In genomic region chr12:86946301-86946781, GRCm38 (mm10) we compare ENCODE assay signal across 8 mouse cellular contexts. TPM values are rescaled to one million over a fixed set of nuclear protein-coding genes. Genes with fewer than 3 reads are reported as not detected.
DNase-seq lines count a peak whose midpoint lies in the region; ATAC-seq and TF ChIP-seq lines count a peak whose summit lies in the region.

No protein-coding gene starts in this region.

- ATAC-seq in erythroblast, adult 5-6 weeks (replicated peaks; ENCODE audit: low FRiP score, poor library complexity, severe bottlenecking): no peak
- ATAC-seq in embryonic facial prominence, embryonic 11.5 days (replicated peaks; ENCODE audit: insufficient number of reproducible peaks, low FRiP score, low TSS enrichment, low read depth): no peak
- ATAC-seq in intestine, embryonic 14.5 days (replicated peaks; ENCODE audit: low FRiP score, low TSS enrichment, low read depth): no peak

- H3K9ac ChIP-seq in embryonic facial prominence, embryonic 11.5 days (replicated peaks; ENCODE audit: low read length): peak overlapping the region; percentile 97
- peak overlapping the region; percentile 94 for H3K9ac ChIP-seq in intestine, embryonic 14.5 days (ENCODE audit: low read length)

- H3K36me3 ChIP-seq in erythroblast, embryonic 14.5 days (ENCODE audit: control insufficient read depth): peaks cover 6% of the 10 kb centered on the region
- H3K36me3 ChIP-seq in C2C12 (ENCODE audit: control insufficient read depth, insufficient read depth) (peaks cover 3% of the 10 kb centered on the region), myocyte (ENCODE audit: control insufficient read depth, insufficient read depth) (no peaks in the 10 kb centered on the region)
- H3K36me3 ChIP-seq in embryonic facial prominence, embryonic 11.5 days (replicated peaks; ENCODE audit: control insufficient read depth, insufficient read depth, low read depth, low read length): no peaks in the 10 kb centered on the region; the same call in 1 of the 2 replicates
- no peaks in the 10 kb centered on the region for H3K36me3 ChIP-seq in intestine, embryonic 14.5 days (ENCODE audit: control insufficient read depth, insufficient read depth, low read length)

- H3K27ac ChIP-seq in embryonic facial prominence, embryonic 11.5 days (replicated peaks; ENCODE audit: low read depth, low read length): peak overlapping the region; percentile 98
- peak overlapping the region; percentile 99 for H3K27ac ChIP-seq in intestine, embryonic 14.5 days (ENCODE audit: low read depth)

- H3K79me3 ChIP-seq in C2C12 (ENCODE audit: low read depth): peaks cover 26% of the 10 kb centered on the region

- peaks cover 41% of the 10 kb centered on the region for H3K79me2 ChIP-seq in C2C12 (ENCODE audit: control insufficient read depth, insufficient read depth)
- peaks cover 34% of the 10 kb centered on the region for H3K79me2 ChIP-seq in myocyte (ENCODE audit: control insufficient read depth, insufficient read depth)

- peak; percentile 28 for TF ChIP-seq POLR2A in myocyte (IDR thresholded peaks at IDR 0.05; ENCODE audit: insufficient read length, low read depth)

- peak overlapping the region; percentile 86 for H3K4me3 ChIP-seq in erythroblast, embryonic 14.5 days (replicated peaks)
- H3K4me3 ChIP-seq in C2C12 (ENCODE audit: insufficient read depth, poor library complexity, severe bottlenecking) (peak overlapping the region; percentile 77), myocyte (peak overlapping the region; percentile 81)
- H3K4me3 ChIP-seq in embryonic facial prominence, embryonic 11.5 days (ENCODE audit: low read depth, low read length): peak overlapping the region; percentile 75
- peak overlapping the region; percentile 73 for H3K4me3 ChIP-seq in intestine, embryonic 14.5 days (ENCODE audit: low read depth, low read length)

- peak; percentile 43 for DNase-seq in embryonic facial prominence, embryonic 11.5 days (ENCODE audit: low spot score)
- DNase-seq in intestine, embryonic 14.5 days (ENCODE audit: low spot score): no peak
- DNase-seq in testis, postnatal 10 days (ENCODE audit: low spot score): no peak
- DNase-seq in layer of hippocampus, adult 8-10 months (ENCODE audit: low spot score in 2 of 2): no peak

- peak overlapping the region; percentile 87 for H3K4me2 ChIP-seq in embryonic facial prominence, embryonic 11.5 days (ENCODE audit: low read depth, low read length)
- peak overlapping the region; percentile 82 for H3K4me2 ChIP-seq in intestine, embryonic 14.5 days (ENCODE audit: low read length)
- peak overlapping the region; percentile 89 for H3K4me2 ChIP-seq in myocyte (ENCODE audit: low read depth)

- H3K4me1 ChIP-seq in erythroblast, embryonic 14.5 days (ENCODE audit: control insufficient read depth): peaks cover 49% of the 10 kb centered on the region
- H3K4me1 ChIP-seq in embryonic facial prominence, embryonic 11.5 days (ENCODE audit: control insufficient read depth, insufficient read depth, low read length): peaks cover 3% of the 10 kb centered on the region
- peaks cover 27% of the 10 kb centered on the region for H3K4me1 ChIP-seq in intestine, embryonic 14.5 days (replicated peaks; ENCODE audit: control insufficient read depth, insufficient read depth, low read length)

- no peaks in the 10 kb centered on the region for H3K9me3 ChIP-seq in erythroblast, embryonic 14.5 days (ENCODE audit: control insufficient read depth, low read length)
- no peaks in the 10 kb centered on the region for H3K9me3 ChIP-seq in embryonic facial prominence, embryonic 11.5 days (replicated peaks; ENCODE audit: control insufficient read depth, low read length)
- peaks cover 2% of the 10 kb centered on the region; the same call in 1 of the 2 replicates for H3K9me3 ChIP-seq in intestine, embryonic 14.5 days (ENCODE audit: control insufficient read depth, low read length)

- H3K27me3 ChIP-seq in erythroblast, embryonic 14.5 days (ENCODE audit: control insufficient read depth): peaks cover 24% of the 10 kb centered on the region
- H3K27me3 ChIP-seq in C2C12 (ENCODE audit: control insufficient read depth, insufficient read depth, insufficient read length) (no peaks in the 10 kb centered on the region), myocyte (ENCODE audit: control insufficient read depth, insufficient read depth, insufficient read length) (no peaks in the 10 kb centered on the region)
- no peaks in the 10 kb centered on the region for H3K27me3 ChIP-seq in embryonic facial prominence, embryonic 11.5 days (ENCODE audit: control insufficient read depth, insufficient read depth, low read length)
- no peaks in the 10 kb centered on the region for H3K27me3 ChIP-seq in intestine, embryonic 14.5 days (replicated peaks; ENCODE audit: control insufficient read depth, insufficient read depth, low read length)

- WGBS in embryonic facial prominence, embryonic 11.5 days: 2% methylated on average over 17 of the region's 17 CpGs
- WGBS in intestine, embryonic 14.5 days: 1% methylated on average over 17 of the region's 17 CpGs

- H3ac ChIP-seq in C2C12 (ENCODE audit: control insufficient read depth, insufficient read length, low read depth): peak overlapping the region; percentile 65
- H3ac ChIP-seq in myocyte (ENCODE audit: control insufficient read depth, insufficient read length): peak overlapping the region; percentile 72

- no peak for TF ChIP-seq CTCF in C2C12 (IDR thresholded peaks at IDR 0.05; ENCODE audit: control insufficient read depth, insufficient read depth, insufficient read length)

TF ChIP-seq in C2C12, 6 proteins besides CTCF, POLR2A, EP300 and RAD21:
- TF ChIP-seq MYOD1 (IDR thresholded peaks at IDR 0.05; ENCODE audit: control insufficient read depth, insufficient read length, low read depth) (no peak), CEBPB (IDR thresholded peaks at IDR 0.05; ENCODE audit: low read depth) (no peak), MYOG (IDR thresholded peaks at IDR 0.05; ENCODE audit: control insufficient read depth, extremely low read depth, insufficient read length) (no peak), MAX (IDR thresholded peaks at IDR 0.05) (no peak), FOSL1 (IDR thresholded peaks at IDR 0.05; ENCODE audit: insufficient read depth, low read length, poor library complexity, severe bottlenecking) (no peak), USF1 (IDR thresholded peaks at IDR 0.05; ENCODE audit: low read depth) (no peak)
TF ChIP-seq in C2C12: peak in this region for 0.

TF ChIP-seq in myocyte, 11 proteins besides CTCF, POLR2A, EP300 and RAD21:
- TF ChIP-seq E2F4 (IDR thresholded peaks at IDR 0.05; ENCODE audit: insufficient read depth) (no peak), USF1 (IDR thresholded peaks at IDR 0.05; ENCODE audit: low read depth) (no peak), MYOG (IDR thresholded peaks at IDR 0.05; ENCODE audit: control insufficient read depth in 1 of 3, insufficient read depth in 1 of 3, insufficient read length in 2 of 3, low read depth in 2 of 3) (no peak), TCF12 (IDR thresholded peaks at IDR 0.05; ENCODE audit: insufficient read depth, poor library complexity, severe bottlenecking) (no peak), SRF (IDR thresholded peaks at IDR 0.05; ENCODE audit: control insufficient read depth, insufficient read length, low read depth) (no peak), MAX (IDR thresholded peaks at IDR 0.05; ENCODE audit: low read depth) (no peak), REST (IDR thresholded peaks at IDR 0.05; ENCODE audit: insufficient read depth, insufficient read length) (no peak), CEBPB (IDR thresholded peaks at IDR 0.05; ENCODE audit: insufficient read depth, poor library complexity, severe bottlenecking) (no peak), TCF3 (IDR thresholded peaks at IDR 0.05; ENCODE audit: insufficient read length, low read depth) (no peak)

RNA-seq across cellular contexts. Expression of gene Cipc, which starts 0.5 kb away (rescaled TPM):
- polyA plus RNA-seq in erythroblast, embryonic 14.5 days (2012): 0.42 and 0.61 TPM in 2 replicates
- total RNA-seq in erythroblast, adult 5-6 weeks (2015; ENCODE audit: low replicate concordance): 4.8 and 7.1 TPM in 2 replicates
- 5.6 and 8.2 TPM in 2 replicates for total RNA-seq in erythroblast, adult 5-6 weeks (2017; ENCODE audit: low replicate concordance)
- 12.0 TPM for polyA plus RNA-seq in C2C12 (2012; fragmentation: generic; extraction: Trizol)
- 30.8 and 33.5 TPM in 2 replicates for polyA plus RNA-seq in embryonic facial prominence, embryonic 11.5 days (2014; fragmentation: Nextera tagmentation; extraction: Ambion mirVana)
- polyA plus RNA-seq in intestine, embryonic 14.5 days (2014; fragmentation: Nextera tagmentation; extraction: Ambion mirVana): 16.3 and 16.9 TPM in 2 replicates
- polyA plus RNA-seq in myocyte (2012; fragmentation: generic; extraction: Trizol): 14.7 TPM
- total RNA-seq in layer of hippocampus, adult 8-10 months (2022): 10 to 100 TPM; 70.7 to 89.0 (median 86.1) TPM

RNA-seq across cellular contexts. Expression of gene Zdhhc22, which starts 43.9 kb away (rescaled TPM):
- polyA plus RNA-seq in erythroblast, embryonic 14.5 days (2012): not detected in 2 replicates
- not detected in 2 replicates for total RNA-seq in erythroblast, adult 5-6 weeks (2015; ENCODE audit: low replicate concordance)
- total RNA-seq in erythroblast, adult 5-6 weeks (2017; ENCODE audit: low replicate concordance): 0.43 TPM in 1 of 2 replicates, not detected in the other
- not detected for polyA plus RNA-seq in C2C12 (2012; fragmentation: generic; extraction: Trizol)
- 0.57 and 0.72 TPM in 2 replicates for polyA plus RNA-seq in embryonic facial prominence, embryonic 11.5 days (2014; fragmentation: Nextera tagmentation; extraction: Ambion mirVana)
- 0.15 and 0.56 TPM in 2 replicates for polyA plus RNA-seq in intestine, embryonic 14.5 days (2014; fragmentation: Nextera tagmentation; extraction: Ambion mirVana)
- 0.01 TPM for polyA plus RNA-seq in myocyte (2012; fragmentation: generic; extraction: Trizol)
- 10 to 100 TPM; 12.3 to 18.3 (median 13.7) TPM for total RNA-seq in layer of hippocampus, adult 8-10 months (2022)
